Mouse (Mus musculus) adrenal gland, postnatal 36 days (tissue): ENCODE measurements around the gene Chtop. TPM values are rescaled to one million over a fixed set of nuclear protein-coding genes. Genes with fewer than 3 reads are reported as not detected.
A peak's percentile ranks its signal among the peaks of the same experiment; 100 is the strongest.

Source experiments
- DNase-seq, 2 experiments: peaks; one replicate each; pipeline ENCODE4 v3.0.0; 2021; ENCODE audit warnings: mixed read lengths in 1 of 2
- long read RNA-seq, 2 experiments: library from polyadenylated mRNA; stranded (forward); transcript quantifications; one replicate each; pipeline ENCODE4 v2.0.0; 2021; ENCODE audit warnings: borderline sequencing depth in 2 of 2
- total RNA-seq, 2 experiments: library from RNA; stranded (reverse); gene quantifications; 2 replicates each; pipeline ENCODE4 v1.2.3; 2021

The Chtop gene
- total RNA-seq, result 100 to 1,000 TPM; 115 to 125 TPM
- long read RNA-seq, experiment 1, transcript Chtop-202 (6 exons, 2,012 nt), result major isoform, 43 of 95 reads
- long read RNA-seq, experiment 1, partial matches to known transcripts, result 10 of 95 reads
- long read RNA-seq, experiment 1, other reads (novel, unspliced or antisense), result 36 of 95 reads
- long read RNA-seq, experiment 2, transcript Chtop-202 (6 exons, 2,012 nt), result major isoform, 12 of 27 reads
- long read RNA-seq, experiment 2, partial matches to known transcripts, result 2 of 27 reads
- long read RNA-seq, experiment 2, other reads (novel, unspliced or antisense), result 7 of 27 reads

DNA sequence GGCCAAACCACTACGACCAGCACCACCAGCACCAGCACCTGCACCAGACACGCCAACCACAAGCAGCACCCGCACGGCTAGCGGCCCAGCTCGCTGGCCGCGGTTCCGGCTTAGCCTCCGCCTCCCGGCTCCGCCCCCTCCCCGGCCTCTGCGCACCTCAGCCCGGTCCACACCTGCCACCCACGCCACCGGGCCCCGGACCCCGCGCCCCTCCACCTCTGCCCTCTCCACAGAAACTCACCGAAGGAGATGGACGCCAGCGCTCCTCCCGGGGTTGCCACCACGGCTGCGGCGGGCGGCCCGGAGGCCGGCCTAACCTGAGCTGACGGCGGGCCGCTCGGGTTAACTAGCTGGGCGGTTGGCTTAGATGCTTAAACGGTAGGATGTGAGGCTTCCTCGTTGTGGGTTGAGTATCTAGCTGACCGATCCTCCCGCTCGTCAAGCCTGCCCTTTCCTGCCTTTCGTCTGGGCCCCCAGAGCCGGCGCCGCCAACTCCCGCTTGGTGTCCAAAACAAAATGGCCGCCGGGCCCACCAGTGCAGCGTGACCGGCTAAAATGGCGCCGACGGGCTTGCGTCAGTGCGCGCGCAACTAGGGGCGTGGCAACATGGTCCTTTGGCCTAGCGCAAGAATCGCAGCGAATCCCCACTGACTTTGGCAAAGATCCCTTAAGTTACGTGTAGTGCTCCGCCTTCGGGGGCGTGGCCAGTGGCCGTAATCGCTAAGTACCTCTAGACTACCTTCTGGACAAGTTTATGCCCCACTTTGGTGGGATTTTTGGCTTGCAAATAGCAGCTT, at the start of gene Chtop:
Chtop (minus strand) TSS at position 549 of the 797 bp plus-strand sequence.
- peak; percentile 99 to 100 for DNase-seq

DNA sequence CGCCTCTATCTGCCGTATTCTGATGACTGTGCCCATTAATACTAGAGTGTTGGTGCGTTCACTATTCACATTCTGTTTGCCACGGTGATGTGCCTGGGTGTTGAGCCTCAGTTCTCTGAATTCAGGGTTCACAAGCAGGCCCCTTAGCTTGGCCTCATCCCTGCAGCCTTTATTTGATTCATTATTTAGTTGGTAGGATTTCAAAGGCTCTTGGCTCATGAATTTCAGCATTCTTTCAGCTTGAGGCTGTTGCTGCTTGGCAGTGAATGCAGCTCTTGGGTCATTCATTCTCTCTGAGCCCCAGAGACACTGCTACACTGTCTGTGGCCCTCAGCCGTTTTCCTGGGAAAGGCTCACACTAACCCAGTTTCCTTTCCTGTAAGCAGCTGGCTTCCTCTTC, 46.7 kb upstream of the Chtop start:
- no peak for DNase-seq

DNA sequence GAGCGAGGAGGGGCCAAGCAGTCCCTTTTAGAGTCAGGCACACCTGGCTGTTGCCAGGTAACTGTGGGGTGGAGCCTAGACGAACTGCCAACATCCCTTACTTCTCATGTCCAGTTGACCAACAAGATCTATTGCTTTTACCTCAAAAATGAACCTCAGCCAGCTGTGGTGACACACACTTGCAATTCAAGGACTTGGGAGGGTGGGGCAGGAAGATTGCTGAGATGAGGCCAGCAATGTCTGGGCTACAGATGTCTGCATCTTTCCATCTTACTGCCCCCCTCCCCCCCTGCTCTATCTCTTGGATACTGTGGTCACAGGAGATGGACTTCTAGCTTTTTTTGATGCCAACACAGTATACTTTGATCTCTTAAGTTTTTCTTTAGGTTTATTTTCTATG, 42.9 kb upstream of the Chtop start:
- peak; percentile 45 to 58 for DNase-seq

DNA sequence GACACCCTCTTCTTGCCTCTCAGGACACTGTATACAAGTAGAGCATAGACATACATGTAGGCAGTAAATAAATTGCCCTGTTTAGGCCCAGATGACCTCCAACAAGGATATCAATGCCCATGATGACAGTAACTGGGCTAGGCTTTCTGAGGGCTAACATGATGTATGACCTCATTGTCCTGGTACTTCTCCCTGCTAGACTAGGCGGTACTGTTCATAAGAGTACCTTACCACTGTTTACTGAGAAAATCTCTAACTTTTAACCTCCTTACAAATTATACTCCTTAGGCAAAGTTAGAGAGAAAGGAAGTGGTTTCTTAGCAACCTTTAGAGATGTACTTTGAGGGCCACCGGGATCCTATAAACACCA, 41.1 kb upstream of the Chtop start:
- no peak for DNase-seq

DNA sequence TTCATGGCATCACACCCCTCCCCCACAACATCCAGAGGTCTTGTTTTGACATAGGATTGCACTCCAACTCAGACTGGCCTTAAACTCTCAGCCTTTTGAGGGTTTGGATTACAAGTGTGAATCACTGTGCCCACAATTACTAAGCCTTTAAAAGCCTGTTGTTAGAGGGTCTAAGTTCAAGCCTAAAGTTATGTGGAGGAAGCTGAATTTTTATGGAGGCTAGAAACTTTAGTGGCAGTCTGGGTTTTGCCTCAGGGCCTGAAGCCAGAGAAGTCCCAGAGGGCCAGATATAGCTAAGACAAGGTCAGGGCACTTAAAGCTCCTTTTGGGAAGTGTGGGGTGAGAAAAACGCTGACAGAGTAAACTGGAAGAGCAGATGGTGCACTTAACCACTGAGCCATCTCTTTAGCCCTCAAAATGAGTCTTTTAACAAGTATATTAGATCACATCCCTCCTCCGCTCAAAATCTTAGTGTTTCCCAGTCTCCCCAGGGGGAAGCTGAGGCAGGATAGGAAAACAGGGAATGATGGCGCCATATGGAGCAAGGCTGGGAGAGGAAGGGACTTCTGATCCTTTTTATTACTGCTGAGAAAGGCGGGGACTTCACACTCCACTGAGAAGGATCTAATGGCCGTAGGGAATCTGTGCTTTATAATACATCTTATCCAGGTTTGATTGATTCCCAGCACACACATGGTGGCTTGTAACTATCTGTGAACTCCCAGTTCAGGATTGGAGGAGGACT, 40.5 kb upstream of the Chtop start:
- DNase-seq, result no peak

DNA sequence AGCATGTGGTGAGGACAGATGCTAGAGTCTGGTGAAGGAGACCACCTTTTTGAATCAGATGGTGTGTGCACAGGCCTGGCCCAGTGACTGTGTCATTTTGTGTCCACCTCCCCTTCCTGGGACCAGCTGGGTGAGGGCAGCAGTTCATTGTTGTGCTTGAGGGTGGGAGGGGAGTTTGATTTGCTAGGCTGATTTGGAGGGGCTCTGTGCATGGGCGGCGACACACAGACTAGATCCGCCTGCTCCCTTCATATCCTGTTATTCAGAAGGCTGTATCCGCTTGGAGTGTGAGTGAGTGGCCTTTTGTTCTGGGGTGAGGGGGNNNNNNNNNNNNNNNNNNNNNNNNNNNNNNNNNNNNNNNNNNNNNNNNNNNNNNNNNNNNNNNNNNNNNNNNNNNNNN, 31.6 kb upstream of the Chtop start:
- DNase-seq, result peak; percentile 30 to 45

DNA sequence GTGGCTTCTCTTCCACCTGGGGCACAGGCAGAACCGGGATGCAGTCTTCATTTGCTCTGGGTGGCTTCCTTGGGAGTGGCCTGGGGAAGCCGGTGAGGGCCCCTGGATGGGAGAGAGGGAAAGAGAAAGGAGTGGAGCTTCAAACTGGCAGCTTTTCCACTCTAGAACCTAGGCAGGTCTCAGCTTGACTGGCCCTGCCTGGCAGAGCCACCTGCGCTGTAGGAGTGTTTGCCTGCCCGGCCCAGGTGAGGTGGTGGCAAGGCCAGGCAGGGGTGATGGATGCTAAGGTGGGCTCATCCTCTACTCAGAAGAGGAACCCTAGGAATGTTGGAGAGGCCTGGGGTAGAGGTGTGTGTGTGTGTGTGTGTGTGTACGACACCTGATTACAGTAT, 28.6 kb upstream of the Chtop start:
- no peak for DNase-seq

DNA sequence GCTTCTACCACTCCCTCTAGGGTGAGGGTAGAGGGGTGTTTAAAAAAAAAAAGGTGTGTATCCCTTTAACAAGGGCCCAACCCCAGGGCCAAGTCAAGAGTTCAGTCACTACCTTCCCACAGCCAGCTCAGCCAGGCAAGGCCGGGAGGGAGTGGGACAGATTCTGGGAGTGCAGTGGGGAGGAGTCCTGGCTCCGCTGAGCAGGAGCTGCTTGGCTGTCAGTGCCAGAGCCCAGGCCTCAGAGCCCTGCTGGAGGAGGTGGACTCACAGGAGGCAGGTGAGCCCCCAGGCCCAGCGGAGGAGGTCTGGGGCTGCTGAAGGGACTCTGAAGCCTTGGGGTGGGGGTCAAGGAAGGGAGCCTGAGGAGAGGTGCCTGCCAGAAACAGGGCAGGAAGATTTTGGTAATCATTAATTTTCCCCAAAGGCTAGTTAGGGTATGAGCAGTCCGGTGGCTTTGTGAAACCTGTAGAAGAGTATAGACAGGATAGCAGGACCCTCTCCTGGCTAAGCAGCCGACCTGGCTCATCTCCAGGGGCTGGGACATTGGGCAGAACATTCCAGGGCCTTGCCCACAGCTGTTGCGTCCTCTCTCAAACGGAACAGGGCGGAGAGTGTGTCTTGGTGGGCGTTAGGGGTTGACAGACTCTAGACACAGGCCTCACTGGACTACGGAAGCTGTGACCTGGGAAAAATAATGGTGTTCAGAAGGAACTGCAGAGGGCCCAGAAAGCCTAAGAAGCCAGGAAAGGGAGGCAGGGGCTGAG, 28.0 kb upstream of the Chtop start, which contains the start of gene S100a16:
S100a16 (plus strand) TSS at position 114 of the 764 bp plus-strand sequence.
- peak; percentile 88 for DNase-seq

DNA sequence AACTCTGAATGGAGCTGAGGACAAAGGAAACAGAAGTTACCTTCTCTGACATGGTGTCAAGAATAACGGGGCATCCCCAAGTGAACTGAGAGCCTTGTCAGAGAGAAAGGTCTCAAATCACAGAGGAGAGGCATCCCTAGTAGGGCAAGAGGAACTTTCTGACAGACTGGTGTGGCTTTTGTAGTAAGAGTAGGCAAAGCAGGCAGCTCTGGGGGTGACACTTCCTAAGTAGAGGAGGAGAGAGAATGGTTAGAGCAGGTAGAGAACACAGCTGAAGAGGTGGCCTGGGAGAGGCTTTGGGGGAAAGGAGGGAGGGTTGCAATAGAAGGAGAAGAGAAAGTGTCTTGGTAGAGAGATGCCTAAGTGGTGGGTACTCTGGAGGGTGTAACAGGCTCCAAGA, 26.1 kb upstream of the Chtop start:
- DNase-seq, result no peak

DNA sequence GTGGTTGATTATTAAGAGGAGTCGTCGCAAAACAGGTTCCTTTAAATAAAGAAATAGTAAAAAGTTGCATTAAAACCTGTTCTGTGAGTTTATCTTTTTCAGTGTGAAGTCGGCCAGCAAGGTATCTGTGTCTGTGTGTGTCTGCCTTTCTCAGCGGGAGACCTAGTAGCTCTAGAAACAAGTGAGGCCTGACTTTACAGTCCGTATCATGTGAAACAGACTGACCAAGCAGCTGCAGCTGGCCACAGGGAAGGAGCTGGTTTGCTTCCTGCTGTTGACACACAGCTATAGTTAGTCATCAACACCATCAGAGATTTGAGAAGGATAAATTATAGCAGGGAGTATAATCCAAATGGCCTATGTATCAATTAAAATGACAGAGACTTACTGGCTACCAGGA, 22.4 kb upstream of the Chtop start:
- DNase-seq, result no peak

DNA sequence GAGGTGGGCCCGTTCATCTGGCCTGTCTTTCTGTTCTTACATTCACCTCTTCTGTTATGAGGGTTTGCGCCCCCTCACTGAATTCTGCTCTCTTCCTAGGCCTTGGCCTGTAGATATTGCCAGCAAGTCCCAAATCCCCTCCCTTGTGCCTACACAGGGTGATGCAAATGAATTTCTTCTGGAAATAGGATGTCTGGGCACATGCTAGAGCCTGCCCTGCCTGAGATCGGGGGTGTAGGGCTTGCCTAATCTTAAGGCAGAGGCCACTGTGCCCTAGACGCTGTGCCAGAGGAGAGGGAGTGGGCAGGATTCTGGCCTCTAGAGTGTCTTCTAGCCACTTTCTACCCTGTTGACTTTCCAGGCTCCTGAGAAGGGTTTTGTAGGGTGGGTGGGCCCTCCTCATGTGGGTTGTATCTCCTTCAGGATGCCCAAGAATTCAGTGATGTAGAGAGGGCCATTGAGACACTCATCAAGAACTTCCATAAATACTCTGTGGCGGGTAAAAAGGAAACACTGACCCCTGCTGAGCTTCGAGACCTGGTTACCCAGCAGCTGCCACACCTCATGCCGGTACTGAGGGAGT, 18.1 kb upstream of the Chtop start:
- no peak for DNase-seq

DNA sequence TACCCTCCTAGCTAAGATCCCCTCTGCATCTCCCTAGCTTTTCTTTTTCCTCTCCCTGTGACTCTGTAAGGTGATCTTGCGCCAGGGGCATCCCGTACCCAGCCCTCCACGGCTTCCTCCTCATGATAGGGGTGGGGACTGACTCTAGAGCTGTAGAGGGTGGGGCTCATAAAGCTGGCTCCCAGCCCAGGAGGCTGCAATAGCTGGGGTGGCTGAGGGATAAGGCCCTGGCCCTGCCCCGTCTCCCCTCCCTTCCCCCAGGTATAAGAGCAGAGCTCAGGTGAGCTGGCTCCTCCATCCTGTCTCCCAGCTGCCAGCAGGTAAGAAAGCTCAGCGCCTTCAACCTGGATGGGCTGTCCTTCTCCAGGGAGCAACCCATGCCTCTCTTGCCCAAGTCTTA, 17.3 kb upstream of the Chtop start, which contains the start of gene S100a14:
S100a14 (plus strand) TSS at position 277 of the 400 bp plus-strand sequence.
- no peak for DNase-seq

DNA sequence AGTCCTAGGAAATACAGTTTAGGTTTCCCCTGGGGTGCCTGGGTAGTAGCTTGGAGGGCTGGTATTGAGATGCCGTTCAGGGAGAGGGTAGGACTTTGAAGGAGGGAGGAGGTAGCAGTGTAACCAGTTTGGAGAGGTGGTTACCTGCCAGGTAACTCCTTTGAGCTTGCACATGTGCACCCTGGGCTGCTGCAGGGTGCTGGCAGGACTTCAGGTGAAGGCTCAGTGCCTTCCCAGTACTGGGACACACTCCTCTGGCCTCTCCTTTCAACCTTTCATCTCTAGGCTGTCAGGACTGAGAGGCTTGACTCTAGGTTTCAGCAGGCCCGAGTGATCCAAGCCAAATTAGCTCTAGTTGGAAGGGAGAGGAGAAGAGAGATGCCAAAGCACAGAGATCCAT, 16.8 kb upstream of the Chtop start:
- DNase-seq, result no peak

DNA sequence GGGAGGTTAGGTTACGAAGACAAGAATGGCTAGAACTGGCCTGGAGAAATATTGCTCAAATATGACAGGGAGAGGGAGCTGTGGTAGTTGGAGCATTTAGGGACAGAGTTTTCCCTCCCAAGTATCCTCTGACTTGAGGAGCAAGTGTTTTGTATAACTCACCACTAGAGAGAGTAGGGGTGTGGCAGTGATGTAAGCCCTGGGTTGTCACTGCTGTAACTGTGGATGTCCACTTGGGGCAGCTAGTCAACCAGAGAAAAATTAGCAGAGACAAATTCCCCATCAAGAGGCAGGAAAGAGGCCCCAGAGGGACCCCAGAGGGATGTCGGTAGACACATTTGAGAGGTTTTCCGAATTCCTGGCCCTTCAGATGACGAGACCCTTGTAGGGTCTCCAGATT, 16.1 kb upstream of the Chtop start:
- peak; percentile 40 to 59 for DNase-seq

DNA sequence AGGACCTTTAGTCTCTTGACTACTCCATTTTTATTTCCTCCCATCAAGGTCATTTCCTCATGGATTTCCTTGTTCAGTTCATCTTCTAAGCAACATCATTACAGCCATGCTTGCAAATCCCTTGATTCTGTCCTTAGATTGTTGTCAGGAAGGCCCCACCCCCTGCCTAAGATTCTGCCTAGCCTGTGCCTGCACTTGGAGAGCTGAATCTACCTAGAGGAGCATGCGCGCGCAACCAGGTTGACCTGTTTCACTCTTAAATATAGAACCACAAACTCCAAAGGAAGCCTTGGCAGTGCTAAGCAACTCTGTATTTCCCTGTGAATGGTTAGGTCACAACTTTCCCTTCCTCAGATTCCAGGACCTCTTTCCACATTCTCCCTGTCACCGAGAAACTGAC, 8.4 kb upstream of the Chtop start:
- no peak for DNase-seq

DNA sequence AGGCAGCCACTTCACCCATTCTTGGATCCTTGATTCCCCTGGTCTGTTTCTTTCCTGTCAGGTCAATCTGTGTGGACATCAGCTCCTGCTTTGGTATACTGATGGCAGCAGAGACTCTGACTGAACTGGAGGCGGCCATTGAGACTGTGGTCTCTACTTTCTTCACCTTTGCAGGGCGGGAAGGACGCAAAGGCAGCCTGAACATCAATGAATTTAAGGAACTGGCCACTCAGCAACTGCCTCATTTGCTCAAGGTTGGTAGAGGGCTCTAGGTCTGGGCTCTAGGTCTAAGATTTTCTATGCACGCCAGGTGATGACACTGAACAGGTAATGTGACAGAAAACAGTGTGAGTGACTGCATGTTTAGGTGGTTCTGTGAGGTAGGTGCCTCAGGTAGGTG, 6.5 kb upstream of the Chtop start:
- no peak for DNase-seq

DNA sequence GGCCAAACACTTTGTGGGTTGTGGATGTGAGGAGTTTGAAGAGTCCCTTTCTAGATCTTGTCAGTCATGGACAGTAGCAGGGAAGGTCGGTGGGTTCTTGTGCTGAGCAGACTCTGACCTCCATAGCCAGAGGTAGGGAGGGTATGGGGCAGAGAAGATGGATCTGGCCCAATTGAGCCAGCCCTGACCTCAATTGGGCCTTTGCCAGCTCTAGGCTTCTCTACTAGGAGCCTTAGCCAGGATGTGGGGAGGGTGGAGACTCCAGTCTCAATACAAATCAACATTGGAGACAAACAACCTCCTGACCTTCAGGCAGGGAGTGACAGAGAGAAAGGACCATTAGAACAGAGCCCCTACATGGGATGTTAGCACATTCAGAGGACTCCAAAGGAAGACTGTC, 5.9 kb upstream of the Chtop start:
- peak; percentile 58 to 69 for DNase-seq

DNA sequence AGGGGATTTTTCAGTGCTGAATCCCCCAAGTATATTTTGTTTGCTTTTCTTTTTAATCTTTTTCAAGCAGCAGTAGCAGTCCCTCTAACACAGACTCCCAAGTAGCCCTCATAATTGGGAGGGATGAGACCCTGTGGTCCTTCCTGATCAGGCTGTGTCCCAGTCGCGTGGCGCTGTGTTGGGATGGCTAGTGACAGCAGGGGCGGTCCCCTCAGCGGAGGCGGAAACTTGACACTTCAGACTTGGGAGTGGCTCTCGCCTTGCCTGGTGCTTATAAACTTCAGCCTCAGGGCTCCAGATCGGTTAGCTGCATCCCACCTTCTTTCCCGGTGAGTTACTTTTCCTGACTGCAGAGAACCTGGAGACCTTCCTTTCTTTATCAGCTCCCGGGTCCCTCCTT, 5.4 kb upstream of the Chtop start:
- DNase-seq, result peak; percentile 83 to 85

DNA sequence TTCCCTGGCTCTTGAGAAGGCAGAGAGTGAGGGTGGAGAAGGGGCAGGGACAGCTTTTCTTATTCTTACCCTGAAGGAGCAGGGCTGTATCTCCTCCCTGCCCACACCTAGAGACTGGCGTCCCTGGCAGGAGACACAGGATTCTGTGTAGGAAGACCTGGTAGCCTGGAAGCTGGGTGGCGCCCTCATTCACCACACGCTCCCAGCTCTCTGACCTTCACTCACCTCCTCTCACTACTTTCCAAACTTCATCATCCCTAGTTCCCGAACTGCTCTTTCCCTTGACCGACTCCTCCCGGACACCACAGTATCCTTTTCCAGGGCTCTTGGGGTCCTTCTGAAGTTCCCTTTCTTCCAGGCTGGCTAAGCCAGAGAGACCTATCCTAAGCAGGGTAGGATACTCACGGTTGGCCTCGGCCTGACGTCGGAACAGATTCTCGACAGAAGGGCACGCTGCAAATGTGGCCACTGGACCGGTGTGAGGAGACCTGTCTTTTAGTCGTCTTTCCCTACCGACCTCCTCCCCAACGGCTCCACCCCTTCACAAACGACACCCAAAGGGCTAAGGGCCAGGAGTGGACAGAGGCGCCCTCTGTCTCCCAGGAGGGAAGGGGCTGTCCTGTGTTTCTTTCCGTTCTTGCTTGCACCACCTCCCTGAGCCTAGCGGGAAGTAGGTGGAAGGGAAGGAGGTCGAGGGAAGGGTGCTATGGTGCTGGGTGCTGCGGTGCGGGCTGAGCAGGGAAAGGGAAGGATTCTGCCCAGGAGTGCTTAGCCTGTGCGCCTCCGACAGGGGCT, 4.7 kb upstream of the Chtop start, which contains the start of the genes S100a1 and S100a13:
S100a1 (minus strand) TSS at position 597 of the 795 bp plus-strand sequence.
S100a13 (plus strand) TSS at position 640 of the 795 bp plus-strand sequence.
- DNase-seq, result peak; percentile 84 to 85

DNA sequence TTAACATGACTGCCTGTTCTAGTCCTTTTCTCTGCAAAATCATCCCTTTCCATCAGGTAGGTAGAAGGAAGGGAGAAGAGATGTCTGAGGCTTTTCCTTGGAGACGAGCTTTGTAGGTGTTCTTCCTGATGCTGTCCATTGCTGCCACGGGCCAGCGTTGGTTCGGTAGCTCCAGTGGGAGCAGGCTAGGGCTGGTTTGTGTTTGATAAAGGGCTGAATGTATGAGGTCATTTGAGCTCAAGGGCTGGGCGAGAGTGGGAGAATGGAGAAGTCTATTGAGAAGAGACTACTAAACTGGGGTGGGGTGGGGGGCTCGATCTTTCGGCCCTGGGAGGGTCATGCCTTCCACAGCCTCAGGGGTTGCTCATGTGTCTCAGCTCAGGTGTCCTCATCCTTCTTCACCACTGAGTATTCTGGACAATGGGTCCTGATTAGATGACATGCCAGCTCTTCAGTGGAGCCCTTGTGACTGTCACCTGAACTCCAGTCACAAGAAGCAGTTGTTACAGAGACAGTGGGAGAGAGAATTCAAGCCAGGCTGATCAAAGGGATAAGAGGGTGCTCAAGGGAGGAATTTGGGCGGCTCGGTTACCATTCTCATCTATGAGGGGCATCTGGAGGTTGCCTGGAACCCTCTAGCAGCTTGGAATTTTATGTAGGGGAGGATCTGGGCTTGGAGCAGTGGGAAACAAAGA, 3.8 kb upstream of the Chtop start:
- DNase-seq, result no peak
